Mouse (Mus musculus): ENCODE data around the gene Hist1h2bb.
"Not testable (repeated sequence)": the region's sequence is repeated elsewhere in the genome, so short reads cannot be mapped to it uniquely, and the experiment has no call there.

Hist1h2bb gene

GRCm38 (mm10) chr13:23746201-23747080 lies at the start of gene Hist1h2bb:
TSS of gene Hist1h2bb (plus strand) at chr13:23746734.
- peak; percentile 59 to 86 for DNase-seq

- peak; percentile 46 to 54 for DNase-seq
These were observed 48.8 kb upstream of the Hist1h2bb start for GRCm38 (mm10) chr13:23697491-23698299.

- DNase-seq, result peak; percentile 98 to 99
These were observed 48.2 kb upstream of the Hist1h2bb start, which contains the start of gene Hist1h4c for GRCm38 (mm10) chr13:23698300-23698693. TSS of gene Hist1h4c (minus strand) at chr13:23698454.

GRCm38 (mm10) chr13:23698996-23699395 lies 47.5 kb upstream of the Hist1h2bb start:
- no peak for DNase-seq

- no peak for DNase-seq
These were observed 46.8 kb upstream of the Hist1h2bb start for GRCm38 (mm10) chr13:23699767-23700166.

- peak; percentile 76 to 84 for DNase-seq
These were observed 45.6 kb upstream of the Hist1h2bb start for GRCm38 (mm10) chr13:23700786-23701520.

- no peak for DNase-seq
These were observed 44.3 kb upstream of the Hist1h2bb start for GRCm38 (mm10) chr13:23702220-23702619.

GRCm38 (mm10) chr13:23702801-23703200 lies 43.7 kb upstream of the Hist1h2bb start:
- not testable (repeated sequence) for DNase-seq

- peak in 1 of 2 experiments; percentile 0 for DNase-seq
These were observed 40.7 kb upstream of the Hist1h2bb start for GRCm38 (mm10) chr13:23705751-23706356.

GRCm38 (mm10) chr13:23706771-23707170 lies 39.8 kb upstream of the Hist1h2bb start:
- DNase-seq, result peak in 1 of 2 experiments; percentile 0

GRCm38 (mm10) chr13:23708041-23708440 lies 38.5 kb upstream of the Hist1h2bb start:
- peak in 1 of 2 experiments; percentile 1 for DNase-seq

- peak in 1 of 2 experiments; percentile 0 for DNase-seq
These were observed 37.9 kb upstream of the Hist1h2bb start for GRCm38 (mm10) chr13:23708654-23709053.

GRCm38 (mm10) chr13:23709714-23710373 lies 36.7 kb upstream of the Hist1h2bb start:
- DNase-seq, result peak in 1 of 2 experiments; percentile 12

GRCm38 (mm10) chr13:23710374-23711089 lies 36.0 kb upstream of the Hist1h2bb start, which contains the start of gene Hfe:
TSS of gene Hfe (minus strand) at chr13:23710854.
- peak in 1 of 2 experiments; percentile 52 for DNase-seq

- peak in 1 of 2 experiments; percentile 0 for DNase-seq
These were observed 30.1 kb upstream of the Hist1h2bb start for GRCm38 (mm10) chr13:23716261-23717042.

- DNase-seq, result no peak
These were observed 29.4 kb upstream of the Hist1h2bb start for GRCm38 (mm10) chr13:23717176-23717575.

GRCm38 (mm10) chr13:23717593-23718245 lies 28.8 kb upstream of the Hist1h2bb start:
- not testable (repeated sequence) for DNase-seq

- DNase-seq, result no peak
These were observed 22.3 kb upstream of the Hist1h2bb start for GRCm38 (mm10) chr13:23724239-23724638.

GRCm38 (mm10) chr13:23725213-23725612 lies 21.3 kb upstream of the Hist1h2bb start:
- DNase-seq, result no peak

Data from kidney, adult 8-10 months (tissue).